Mouse (Mus musculus): ENCODE data around the gene Blvra.

DNA sequence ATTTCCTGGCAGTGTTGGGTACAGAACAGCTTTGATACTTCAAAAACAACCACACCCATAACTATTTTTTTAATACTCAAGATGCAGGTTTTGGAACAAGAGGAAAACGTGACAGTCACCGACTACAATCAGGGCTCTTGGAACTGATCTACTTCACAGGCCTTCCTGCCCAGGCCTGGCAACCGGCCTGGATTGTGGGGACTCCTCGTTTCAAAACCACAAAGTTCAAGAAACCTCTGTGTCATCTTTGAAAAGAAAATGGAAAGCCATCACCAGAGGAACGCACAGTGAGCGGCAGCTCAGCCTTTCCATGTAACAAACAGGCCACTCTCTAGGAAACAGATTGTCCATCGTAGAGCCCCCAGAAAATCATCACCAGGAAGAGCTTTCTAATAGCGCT is 68.6 kb downstream of the Blvra start:
- no peak for TF ChIP-seq CTCF (IDR thresholded peaks at IDR 0.05; ENCODE audit: low read depth, low read length)
- no peak for TF ChIP-seq POLR2A (IDR thresholded peaks at IDR 0.05; ENCODE audit: insufficient read depth, low read length)
- no peak for TF ChIP-seq EP300 (IDR thresholded peaks at IDR 0.05; ENCODE audit: insufficient read depth, low read depth, low read length)
